Mouse (Mus musculus): ENCODE results near the gene Cyp2f2.

The Cyp2f2 gene

GRCm38 (mm10) chr7:27153205-27153764 lies 33.6 kb downstream of the Cyp2f2 start, which contains the start of gene Cyp2t4:
TSS of gene Cyp2t4 (plus strand) at chr7:27153714.
- no peak for DNase-seq (ENCODE audit: low spot score in 2 of 2)

- DNase-seq (ENCODE audit: low spot score in 2 of 2), result no peak
Observed at GRCm38 (mm10) chr7:27156005-27156404, 36.3 kb downstream of the Cyp2f2 start.

- no peak for DNase-seq (ENCODE audit: low spot score in 2 of 2)
Observed at GRCm38 (mm10) chr7:27158171-27158570, 38.5 kb downstream of the Cyp2f2 start.

- no peak for DNase-seq (ENCODE audit: low spot score in 2 of 2)
Observed at GRCm38 (mm10) chr7:27159256-27159655, 39.5 kb downstream of the Cyp2f2 start.

- peak; percentile 72 to 74 for DNase-seq (ENCODE audit: low spot score in 2 of 2)
Observed at GRCm38 (mm10) chr7:27159882-27160281, 40.2 kb downstream of the Cyp2f2 start.

- DNase-seq (ENCODE audit: low spot score in 2 of 2), result no peak
Observed at GRCm38 (mm10) chr7:27160921-27161320, 41.2 kb downstream of the Cyp2f2 start.

GRCm38 (mm10) chr7:27161744-27162143 lies 42.0 kb downstream of the Cyp2f2 start:
- no peak for DNase-seq (ENCODE audit: low spot score in 2 of 2)

- DNase-seq (ENCODE audit: low spot score in 2 of 2), result no peak
Observed at GRCm38 (mm10) chr7:27162780-27163449, 43.2 kb downstream of the Cyp2f2 start.

GRCm38 (mm10) chr7:27163450-27163805 lies 43.7 kb downstream of the Cyp2f2 start:
- DNase-seq (ENCODE audit: low spot score in 2 of 2), result no peak

GRCm38 (mm10) chr7:27164112-27164947 lies 44.6 kb downstream of the Cyp2f2 start:
- no peak for DNase-seq (ENCODE audit: low spot score in 2 of 2)

GRCm38 (mm10) chr7:27165007-27165655 lies 45.4 kb downstream of the Cyp2f2 start:
- no peak for DNase-seq (ENCODE audit: low spot score in 2 of 2)

- DNase-seq (ENCODE audit: low spot score in 2 of 2), result no peak
Observed at GRCm38 (mm10) chr7:27165696-27166095, 46.0 kb downstream of the Cyp2f2 start.

GRCm38 (mm10) chr7:27166229-27166613 lies 46.5 kb downstream of the Cyp2f2 start:
- peak; percentile 77 to 80 for DNase-seq (ENCODE audit: low spot score in 2 of 2)

GRCm38 (mm10) chr7:27166614-27167474 lies 47.1 kb downstream of the Cyp2f2 start, which contains the start of gene Egln2:
TSS of gene Egln2 (minus strand) at chr7:27166802.
- peak; percentile 88 to 92 for DNase-seq (ENCODE audit: low spot score in 2 of 2)

GRCm38 (mm10) chr7:27167475-27168094 lies 47.9 kb downstream of the Cyp2f2 start:
- no peak for DNase-seq (ENCODE audit: low spot score in 2 of 2)

GRCm38 (mm10) chr7:27168371-27168770 lies 48.7 kb downstream of the Cyp2f2 start:
- DNase-seq (ENCODE audit: low spot score in 2 of 2), result no peak

GRCm38 (mm10) chr7:27170981-27171380 lies 51.3 kb downstream of the Cyp2f2 start:
- DNase-seq (ENCODE audit: low spot score in 2 of 2), result no peak

GRCm38 (mm10) chr7:27174496-27174895 lies 54.8 kb downstream of the Cyp2f2 start:
- DNase-seq (ENCODE audit: low spot score in 2 of 2), result no peak

GRCm38 (mm10) chr7:27174896-27175295 lies 55.2 kb downstream of the Cyp2f2 start:
- no peak for DNase-seq (ENCODE audit: low spot score in 2 of 2)

GRCm38 (mm10) chr7:27177942-27178323 lies 58.2 kb downstream of the Cyp2f2 start:
- DNase-seq (ENCODE audit: low spot score in 2 of 2), result no peak
